Mouse (Mus musculus): ENCODE data around the gene Syt8.

Gene Syt8

GRCm38 (mm10) chr7:142478574-142478973 lies 43.9 kb downstream of the Syt8 start:
- DNase-seq: no peak

GRCm38 (mm10) chr7:142479307-142479706 lies 44.7 kb downstream of the Syt8 start:
- no peak for DNase-seq

- no peak for DNase-seq
These were observed 45.2 kb downstream of the Syt8 start for GRCm38 (mm10) chr7:142479886-142480285.

- no peak for DNase-seq
These were observed 46.0 kb downstream of the Syt8 start for GRCm38 (mm10) chr7:142480661-142481060.

GRCm38 (mm10) chr7:142481186-142481567 lies 46.5 kb downstream of the Syt8 start:
- peak; percentile 81 to 87 for DNase-seq

GRCm38 (mm10) chr7:142481568-142482255 lies 47.1 kb downstream of the Syt8 start:
- peak; percentile 75 to 86 for DNase-seq

GRCm38 (mm10) chr7:142482256-142482609 lies 47.6 kb downstream of the Syt8 start:
- DNase-seq: peak in 1 of 2 experiments; percentile 65

GRCm38 (mm10) chr7:142483136-142483535 lies 48.5 kb downstream of the Syt8 start:
- peak; percentile 48 to 60 for DNase-seq

GRCm38 (mm10) chr7:142484780-142485179 lies 50.1 kb downstream of the Syt8 start:
- no peak for DNase-seq

GRCm38 (mm10) chr7:142486751-142487162 lies 52.1 kb downstream of the Syt8 start:
- no peak for DNase-seq

- peak; percentile 59 to 72 for DNase-seq
These were observed 52.8 kb downstream of the Syt8 start for GRCm38 (mm10) chr7:142487341-142487859.

- no peak for DNase-seq
These were observed 53.4 kb downstream of the Syt8 start for GRCm38 (mm10) chr7:142488053-142488452.
